Mouse (Mus musculus): ENCODE results near the gene Gtf2f2. TPM values are rescaled to one million over a fixed set of nuclear protein-coding genes. Genes with fewer than 3 reads are reported as not detected.

Gtf2f2 gene
- total and polyA plus RNA-seq, 3 experiments = 57.6 to 71.2 TPM; not detected in 1

DNA sequence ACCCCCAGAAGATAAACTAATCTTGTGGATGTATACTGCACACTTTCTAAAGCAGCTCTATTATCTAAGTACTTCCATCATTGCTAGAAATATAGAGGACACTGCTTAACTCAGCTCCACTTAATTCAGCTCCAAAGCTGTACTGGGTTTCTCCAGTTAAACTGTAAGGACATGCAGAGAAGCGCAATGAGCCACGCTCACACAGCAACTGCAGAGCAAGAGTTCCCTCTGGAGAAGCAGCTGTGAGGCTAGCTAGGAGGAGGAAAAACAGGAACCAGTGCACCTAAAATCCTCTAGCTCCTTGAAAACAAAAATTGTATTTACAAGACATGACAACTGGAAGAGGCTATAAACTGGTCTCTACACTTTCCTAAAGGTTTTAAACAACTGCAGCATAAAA lies 26.8 kb downstream of the Gtf2f2 start:
- TF ChIP-seq CTCF (IDR thresholded peaks at IDR 0.05 in 2 of 3, conservative IDR thresholded peaks at IDR 0.05 in 1 of 3; ENCODE audit: control insufficient read depth in 1 of 3, insufficient read depth in 1 of 3, low read depth in 2 of 3, low read length in 3 of 3, poor library complexity in 1 of 3, severe bottlenecking in 1 of 3) (no peak), E2F4 (IDR thresholded peaks at IDR 0.05; ENCODE audit: borderline replicate concordance, low read depth, low read length) (no peak), MYC (IDR thresholded peaks at IDR 0.05; ENCODE audit: low read depth, low read length) (no peak), NELFE (IDR thresholded peaks at IDR 0.05; ENCODE audit: low read depth, low read length) (no peak), ELF1 (IDR thresholded peaks at IDR 0.05; ENCODE audit: low read depth, low read length) (no peak), GABPA (IDR thresholded peaks at IDR 0.05; ENCODE audit: low read depth, low read length) (no peak), POLR2A (IDR thresholded peaks at IDR 0.05; ENCODE audit: control insufficient read depth in 1 of 2, insufficient read depth in 1 of 2, low read depth in 1 of 2, low read length in 2 of 2, poor library complexity in 1 of 2) (no peak), JUND (IDR thresholded peaks at IDR 0.05; ENCODE audit: low read depth, low read length) (no peak), TBP (IDR thresholded peaks at IDR 0.05; ENCODE audit: low read depth, low read length) (no peak), GATA1 (IDR thresholded peaks at IDR 0.05; ENCODE audit: low read depth, low read length) (no peak), RCOR1 (IDR thresholded peaks at IDR 0.05; ENCODE audit: low read depth, low read length) (no peak), NRF1 (IDR thresholded peaks at IDR 0.05; ENCODE audit: insufficient read depth, low read depth, low read length, poor library complexity, severe bottlenecking) (no peak)
- DNase-seq (ENCODE audit: low read depth, low spot score) = no peak
- Histone ChIP-seq H3K4me3 (ENCODE audit: control insufficient read depth in 1 of 2, insufficient read depth in 1 of 2, low read depth in 2 of 2, low read length in 2 of 2) (no peak overlapping the region), H3K27ac (ENCODE audit: control insufficient read depth, low read depth, low read length) (no peak overlapping the region), H3K9me3 (replicated peaks; ENCODE audit: insufficient read depth, low read length) (no peaks in the 10 kb centered on the region), H3K4me1 (ENCODE audit: control insufficient read depth in 1 of 2, insufficient read depth in 2 of 2, low read length in 2 of 2) (no peaks in the 10 kb centered on the region), H3K36me3 (ENCODE audit: control insufficient read depth in 1 of 2, insufficient read depth in 2 of 2, low read length in 2 of 2) (peaks cover 0 to 21% of the 10 kb centered on the region in 2 experiments; a peak in 3 of 4 replicates), H3K9ac (ENCODE audit: control insufficient read depth, low read depth, low read length, poor library complexity, severe bottlenecking) (no peak overlapping the region), H3K27me3 (ENCODE audit: control insufficient read depth in 1 of 2, insufficient read depth in 2 of 2, low read length in 2 of 2) (no peaks in the 10 kb centered on the region), H3K79me2 (ENCODE audit: control insufficient read depth, insufficient read depth, low read length, poor library complexity) (peaks cover 11% of the 10 kb centered on the region; the same call in 1 of the 2 replicates)

DNA sequence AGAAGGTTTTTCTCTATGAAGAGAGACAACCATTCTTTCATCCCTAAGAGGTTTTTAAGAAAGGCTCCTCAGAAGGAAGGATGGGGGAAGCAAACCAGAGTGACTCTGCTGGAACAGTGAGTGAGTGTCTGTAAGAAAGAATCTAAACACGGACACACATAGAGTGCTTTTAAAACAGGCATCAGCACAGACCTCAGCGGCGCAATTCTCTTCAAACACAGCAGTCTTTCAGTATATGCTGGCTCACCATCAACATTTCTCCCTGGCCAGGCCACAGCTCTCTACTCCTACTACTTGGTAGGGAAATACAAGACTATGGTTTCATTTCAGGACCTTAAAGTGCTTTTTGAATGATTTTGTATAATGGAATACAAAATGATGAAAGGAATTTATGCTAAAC lies 29.4 kb downstream of the Gtf2f2 start:
- H3K27ac ChIP-seq (ENCODE audit: control insufficient read depth, low read depth, low read length) = no peak overlapping the region
- H3K4me3 ChIP-seq (ENCODE audit: control insufficient read depth in 1 of 2, insufficient read depth in 1 of 2, low read depth in 2 of 2, low read length in 2 of 2) = no peak overlapping the region
- no peak for DNase-seq (ENCODE audit: low read depth, low spot score)
- no peak for TF ChIP-seq ZKSCAN1 (IDR thresholded peaks at IDR 0.05; ENCODE audit: low read depth, low read length)
- no peak for TF ChIP-seq SMC3 (IDR thresholded peaks at IDR 0.05; ENCODE audit: low read depth, low read length)
- no peak for TF ChIP-seq POLR2AphosphoS2 (IDR thresholded peaks at IDR 0.05; ENCODE audit: low read length)
- no peak for TF ChIP-seq NELFE (IDR thresholded peaks at IDR 0.05; ENCODE audit: low read depth, low read length)
- TF ChIP-seq HCFC1 (IDR thresholded peaks at IDR 0.05; ENCODE audit: low read depth, low read length) = no peak
- TF ChIP-seq MAZ (IDR thresholded peaks at IDR 0.05; ENCODE audit: low read depth, low read length) = no peak
- no peak for TF ChIP-seq ZNF384 (IDR thresholded peaks at IDR 0.05; ENCODE audit: low read depth, low read length)
- no peaks in the 10 kb centered on the region for H3K9me3 ChIP-seq (replicated peaks; ENCODE audit: insufficient read depth, low read length)
- H3K4me1 ChIP-seq (ENCODE audit: control insufficient read depth in 1 of 2, insufficient read depth in 2 of 2, low read length in 2 of 2) = no peaks in the 10 kb centered on the region
- peaks cover 2 to 13% of the 10 kb centered on the region in 2 experiments; a peak in 3 of 4 replicates for H3K36me3 ChIP-seq (ENCODE audit: control insufficient read depth in 1 of 2, insufficient read depth in 2 of 2, low read length in 2 of 2)
- no peak overlapping the region for H3K9ac ChIP-seq (ENCODE audit: control insufficient read depth, low read depth, low read length, poor library complexity, severe bottlenecking)
- H3K27me3 ChIP-seq (ENCODE audit: control insufficient read depth in 1 of 2, insufficient read depth in 2 of 2, low read length in 2 of 2) = no peaks in the 10 kb centered on the region
- H3K79me2 ChIP-seq (ENCODE audit: control insufficient read depth, insufficient read depth, low read length, poor library complexity) = peaks cover 7% of the 10 kb centered on the region; the same call in 1 of the 2 replicates

Data from MEL (cell line).